Mouse (Mus musculus) kidney, embryonic 15.5 days (tissue): ENCODE results near the gene Epc2. TPM values are rescaled to one million over a fixed set of nuclear protein-coding genes. Genes with fewer than 3 reads are reported as not detected.
A peak's percentile ranks its signal among the peaks of the same experiment; 100 is the strongest.

Source experiments
- ATAC-seq: fragments of 200-750 bp; cut with Nextera tagmentation; replicated peaks from 2 replicates; pipeline ENCODE4 v1.8.0; 2017; ENCODE audit warnings: moderate TSS enrichment; ENCODE audit not compliant: low FRiP score
- H3K27ac ChIP-seq: fragments of 300-500 bp; sonication (generic); 2 replicates; pipeline ENCODE4 v1.5.1; 2015; ENCODE audit warnings: mild to moderate bottlenecking, inconsistent platforms
- H3K27me3 ChIP-seq: fragments of 300-500 bp; sonication (generic); 2 replicates; pipeline ENCODE4 v1.6.1; 2015; ENCODE audit warnings: inconsistent platforms
- H3K36me3 ChIP-seq: fragments of 300-500 bp; sonication (generic); 2 replicates; pipeline ENCODE4 v1.6.1; 2015; ENCODE audit warnings: inconsistent platforms
- H3K4me1 ChIP-seq: fragments of 300-500 bp; sonication (generic); 2 replicates; pipeline ENCODE4 v1.6.1; 2015; ENCODE audit warnings: inconsistent platforms
- H3K4me2 ChIP-seq: fragments of 300-500 bp; sonication (generic); 2 replicates; pipeline ENCODE4 v1.6.1; 2015; ENCODE audit warnings: moderate library complexity, mild to moderate bottlenecking, inconsistent platforms
- H3K4me3 ChIP-seq: fragments of 300-500 bp; sonication (generic); replicated peaks from 2 replicates; pipeline ENCODE4 v1.5.1; 2015; ENCODE audit warnings: mild to moderate bottlenecking, inconsistent platforms
- H3K9ac ChIP-seq: fragments of 300-500 bp; sonication (generic); 2 replicates; pipeline ENCODE4 v1.6.1; 2015; ENCODE audit warnings: mild to moderate bottlenecking, inconsistent platforms
- H3K9me3 ChIP-seq: fragments of 300-500 bp; sonication (generic); replicated peaks from 2 replicates; pipeline ENCODE4 v1.6.1; 2016; ENCODE audit warnings: inconsistent platforms
- WGBS: fragments of 180-500 bp; shearing (Covaris S2); methylation state at CpG from one replicate; pipeline ENCODE4 v1.1.7; 2015; ENCODE audit warnings: mixed read lengths; 5-methylcytosine and 5-hydroxymethylcytosine counted together
- polyA plus RNA-seq: library from polyadenylated mRNA; unstranded; fragments of >200 nt; fragmentation: Nextera tagmentation; extraction: Ambion mirVana; gene quantifications from 2 replicates; pipeline ENCODE4 v1.2.1, GENCODE M21; 2015

The Epc2 gene
- polyA plus RNA-seq, 1 experiment from 2014 or later = 6.8 TPM

- peaks cover 5% of the 10 kb centered on the region; the same call in 1 of the 2 replicates for H3K27me3 ChIP-seq
- H3K27ac ChIP-seq = no peak overlapping the region
- H3K4me3 ChIP-seq = no peak overlapping the region
- WGBS = 77% methylated on average over 2 of the region's 2 CpGs
- H3K9ac ChIP-seq = no peak overlapping the region
- peaks cover 14% of the 10 kb centered on the region; the same call in 1 of the 2 replicates for H3K4me1 ChIP-seq
- no peak overlapping the region for H3K4me2 ChIP-seq
- ATAC-seq = no peak
- H3K36me3 ChIP-seq = no peaks in the 10 kb centered on the region
- H3K9me3 ChIP-seq = no peaks in the 10 kb centered on the region
These were observed 5.0 kb upstream of the Epc2 start for GRCm38 (mm10) chr2:49446238-49446637.

GRCm38 (mm10) chr2:49447586-49448475 is 3.5 kb upstream of the Epc2 start:
- Histone ChIP-seq H3K4me3 (no peak overlapping the region), H3K9me3 (no peaks in the 10 kb centered on the region), H3K27me3 (peaks cover 5% of the 10 kb centered on the region; the same call in 1 of the 2 replicates), H3K4me2 (0 out of 2 replicates have a peak overlapping the region, but pooled peaks have one; percentile 12), H3K27ac (0 out of 2 replicates have a peak overlapping the region, but pooled peaks have one; percentile 7), H3K9ac (no peak overlapping the region), H3K36me3 (no peaks in the 10 kb centered on the region), H3K4me1 (peaks cover 14% of the 10 kb centered on the region; the same call in 1 of the 2 replicates)
- 34% methylated on average over 8 of the region's 8 CpGs for WGBS
- no peak for ATAC-seq

GRCm38 (mm10) chr2:49450467-49450866 is 819 bp upstream of the Epc2 start:
- peak overlapping the region; percentile 89 for H3K4me3 ChIP-seq
- peak overlapping the region; percentile 89 for H3K9ac ChIP-seq
- H3K27ac ChIP-seq = peak overlapping the region; percentile 99; the same call in 1 of the 2 replicates
- H3K27me3 ChIP-seq = peaks cover 5% of the 10 kb centered on the region; the same call in 1 of the 2 replicates
- H3K9me3 ChIP-seq = no peaks in the 10 kb centered on the region
- H3K36me3 ChIP-seq = no peaks in the 10 kb centered on the region
- H3K4me1 ChIP-seq = peaks cover 21% of the 10 kb centered on the region
- WGBS = 9% methylated on average over 4 of the region's 4 CpGs
- ATAC-seq = no peak
- peak overlapping the region; percentile 85 for H3K4me2 ChIP-seq

- peak overlapping the region; percentile 89 for H3K4me3 ChIP-seq
- H3K27me3 ChIP-seq = peaks cover 5% of the 10 kb centered on the region; the same call in 1 of the 2 replicates
- H3K4me1 ChIP-seq = peaks cover 21% of the 10 kb centered on the region
- 1% methylated on average over 34 of the region's 64 CpGs for WGBS
- peak overlapping the region; percentile 85 for H3K4me2 ChIP-seq
- no peaks in the 10 kb centered on the region for H3K36me3 ChIP-seq
- no peaks in the 10 kb centered on the region for H3K9me3 ChIP-seq
- ATAC-seq = peak; percentile 87
- peak overlapping the region; percentile 99 for H3K27ac ChIP-seq
- H3K9ac ChIP-seq = peak overlapping the region; percentile 89
These were observed 438 bp downstream of the Epc2 start for GRCm38 (mm10) chr2:49451637-49452211.

- H3K4me1 ChIP-seq = peaks cover 20% of the 10 kb centered on the region
- peak overlapping the region; percentile 85 for H3K4me2 ChIP-seq
These were observed 1.3 kb downstream of the Epc2 start for GRCm38 (mm10) chr2:49452451-49453081.

GRCm38 (mm10) chr2:49457797-49458196 is 6.5 kb downstream of the Epc2 start:
- peaks cover 6% of the 10 kb centered on the region; the same call in 1 of the 2 replicates for H3K4me1 ChIP-seq
- no peak for ATAC-seq
- H3K4me3 ChIP-seq = no peak overlapping the region
- 0 out of 2 replicates have a peak, but pooled peaks cover 6% of the 10 kb centered on the region for H3K36me3 ChIP-seq
- H3K27me3 ChIP-seq = no peaks in the 10 kb centered on the region
- WGBS = 81% methylated on average over 2 of the region's 2 CpGs
- H3K9me3 ChIP-seq = no peaks in the 10 kb centered on the region; the same call in 1 of the 2 replicates
- H3K9ac ChIP-seq = no peak overlapping the region
- no peak overlapping the region for H3K4me2 ChIP-seq
- H3K27ac ChIP-seq = no peak overlapping the region

More at GRCm38 (mm10) chr2:49452451-49453081, 1.3 kb downstream of the Epc2 start:
- Histone ChIP-seq H3K36me3 (no peaks in the 10 kb centered on the region), H3K9me3 (no peaks in the 10 kb centered on the region), H3K9ac (peak overlapping the region; percentile 89), H3K27me3 (peaks cover 5% of the 10 kb centered on the region; the same call in 1 of the 2 replicates), H3K4me3 (peak overlapping the region; percentile 89), H3K27ac (peak overlapping the region; percentile 99)
- ATAC-seq = 0 out of 2 replicates have a peak, but pooled peaks have one; percentile 29
- under 1% methylated on average over 37 of the region's 37 CpGs for WGBS

GRCm38 (mm10) chr2:49465672-49466222 is 14.5 kb downstream of the Epc2 start:
- Histone ChIP-seq H3K36me3 (0 out of 2 replicates have a peak, but pooled peaks cover 6% of the 10 kb centered on the region), H3K27ac (no peak overlapping the region), H3K4me3 (no peak overlapping the region), H3K9me3 (no peaks in the 10 kb centered on the region; the same call in 1 of the 2 replicates), H3K9ac (no peak overlapping the region), H3K4me2 (no peak overlapping the region), H3K27me3 (no peaks in the 10 kb centered on the region), H3K4me1 (no peaks in the 10 kb centered on the region)
- no peak for ATAC-seq
- 82% methylated on average over 3 of the region's 3 CpGs for WGBS

- ATAC-seq = no peak
- 85% methylated on average over 1 of the region's 1 CpGs for WGBS
- Histone ChIP-seq H3K27me3 (no peaks in the 10 kb centered on the region), H3K27ac (no peak overlapping the region), H3K4me1 (peaks cover 4% of the 10 kb centered on the region; the same call in 1 of the 2 replicates), H3K36me3 (no peaks in the 10 kb centered on the region), H3K4me3 (no peak overlapping the region), H3K9me3 (no peaks in the 10 kb centered on the region), H3K9ac (no peak overlapping the region), H3K4me2 (no peak overlapping the region)
These were observed 15.8 kb downstream of the Epc2 start for GRCm38 (mm10) chr2:49467038-49467437.

- Histone ChIP-seq H3K27ac (no peak overlapping the region), H3K9ac (no peak overlapping the region), H3K27me3 (no peaks in the 10 kb centered on the region), H3K4me1 (peaks cover 4% of the 10 kb centered on the region; the same call in 1 of the 2 replicates), H3K9me3 (no peaks in the 10 kb centered on the region), H3K36me3 (no peaks in the 10 kb centered on the region), H3K4me3 (no peak overlapping the region), H3K4me2 (no peak overlapping the region)
- WGBS = 82% methylated on average over 3 of the region's 3 CpGs
- no peak for ATAC-seq
These were observed 19.9 kb downstream of the Epc2 start for GRCm38 (mm10) chr2:49471188-49471587.

GRCm38 (mm10) chr2:49471641-49472355 is 20.5 kb downstream of the Epc2 start:
- no peaks in the 10 kb centered on the region for H3K27me3 ChIP-seq
- H3K4me3 ChIP-seq = no peak overlapping the region
- H3K4me2 ChIP-seq = no peak overlapping the region
- H3K9ac ChIP-seq = no peak overlapping the region
- no peak for ATAC-seq
- H3K36me3 ChIP-seq = no peaks in the 10 kb centered on the region
- no peaks in the 10 kb centered on the region for H3K9me3 ChIP-seq
- no peak overlapping the region for H3K27ac ChIP-seq
- peaks cover 4% of the 10 kb centered on the region; the same call in 1 of the 2 replicates for H3K4me1 ChIP-seq
- WGBS = 73% methylated on average over 5 of the region's 5 CpGs

GRCm38 (mm10) chr2:49472443-49472842 is 21.2 kb downstream of the Epc2 start:
- no peak for ATAC-seq
- Histone ChIP-seq H3K9me3 (no peaks in the 10 kb centered on the region), H3K4me3 (no peak overlapping the region), H3K4me1 (peaks cover 4% of the 10 kb centered on the region; the same call in 1 of the 2 replicates), H3K27ac (no peak overlapping the region), H3K27me3 (no peaks in the 10 kb centered on the region), H3K9ac (no peak overlapping the region), H3K4me2 (no peak overlapping the region), H3K36me3 (no peaks in the 10 kb centered on the region)
- WGBS = 76% methylated on average over 6 of the region's 6 CpGs
